Mouse (Mus musculus): ENCODE measurements around the gene Cdh4.

- TF ChIP-seq CTCF (IDR thresholded peaks at IDR 0.05; ENCODE audit: low read depth, low read length) (no peak), TAL1 (conservative IDR thresholded peaks at IDR 0.05; ENCODE audit: low read depth, low read length) (no peak), GATA1 (IDR thresholded peaks at IDR 0.05; ENCODE audit: borderline replicate concordance, low read length) (no peak), POLR2AphosphoS5 (IDR thresholded peaks at IDR 0.05; ENCODE audit: insufficient replicate concordance, low read depth, low read length) (no peak), GATA2 (IDR thresholded peaks at IDR 0.05; ENCODE audit: borderline replicate concordance, low read depth, low read length) (no peak)
These were observed 471.1 kb downstream of the Cdh4 start for GRCm38 (mm10) chr2:179913349-179913748.
